Mouse (Mus musculus) T-helper 17 cell (primary cell): ENCODE measurements around the gene Ntf5.
"Not testable (repeated sequence)": the region's sequence is repeated elsewhere in the genome, so short reads cannot be mapped to it uniquely, and the experiment has no call there.

Experiments
- in situ Hi-C, 2 experiments: fragments of 300-600 bp; cut with MboI, MseI; formaldehyde crosslinking; loops; 1 replicate in 1 of 2; 2 replicates in 1 of 2; pipeline ENCODE4 v1.15.1; 2025; ENCODE audit warnings: high pct_unique_total_duplicates in 2 of 2

Ntf5 gene

DNA sequence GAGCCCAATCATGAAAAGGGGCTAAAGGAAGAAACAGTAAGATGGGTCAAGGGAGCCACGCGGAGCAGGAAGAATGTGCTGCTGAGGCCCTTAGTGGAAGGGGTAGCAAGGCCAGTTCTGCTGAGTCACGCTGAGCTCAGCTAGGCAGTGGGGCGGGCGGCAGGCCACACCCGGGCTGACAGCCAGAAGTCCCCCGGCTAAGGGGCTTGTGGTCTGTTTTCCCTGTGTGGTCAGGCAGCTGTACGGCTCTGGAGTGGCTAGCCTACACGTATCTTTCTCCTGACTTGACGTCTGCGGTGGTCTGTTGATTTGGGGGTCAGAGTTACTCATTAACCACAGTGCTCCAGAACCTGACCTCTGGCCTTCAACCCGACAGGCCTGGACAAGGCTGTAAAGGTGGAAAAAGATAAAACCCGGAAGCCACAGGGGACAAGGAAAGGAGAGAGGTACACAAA is 47.4 kb downstream of the Ntf5 start:
- in situ Hi-C loops: no loop called here

DNA sequence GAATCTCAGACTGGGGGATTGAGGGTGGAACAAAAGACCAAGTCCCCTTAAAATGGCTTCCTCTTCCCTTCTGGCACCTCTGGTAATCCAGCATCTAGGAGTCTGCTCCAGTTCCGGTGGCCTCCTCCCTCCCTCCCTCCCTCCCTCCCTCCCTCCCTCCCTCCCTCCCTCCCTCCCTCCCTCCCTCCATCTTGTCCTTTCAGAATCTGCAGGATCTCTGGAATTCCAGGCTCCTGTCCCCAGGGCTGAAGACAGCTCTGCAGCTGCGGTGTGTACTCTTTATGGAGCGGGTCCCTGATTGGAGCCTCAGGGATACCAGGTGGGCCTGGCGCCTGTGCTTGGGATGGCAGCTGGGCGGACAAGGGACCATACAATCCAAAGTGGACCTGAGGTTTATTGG is 47.8 kb downstream of the Ntf5 start:
- in situ Hi-C loops: no loop called here

DNA sequence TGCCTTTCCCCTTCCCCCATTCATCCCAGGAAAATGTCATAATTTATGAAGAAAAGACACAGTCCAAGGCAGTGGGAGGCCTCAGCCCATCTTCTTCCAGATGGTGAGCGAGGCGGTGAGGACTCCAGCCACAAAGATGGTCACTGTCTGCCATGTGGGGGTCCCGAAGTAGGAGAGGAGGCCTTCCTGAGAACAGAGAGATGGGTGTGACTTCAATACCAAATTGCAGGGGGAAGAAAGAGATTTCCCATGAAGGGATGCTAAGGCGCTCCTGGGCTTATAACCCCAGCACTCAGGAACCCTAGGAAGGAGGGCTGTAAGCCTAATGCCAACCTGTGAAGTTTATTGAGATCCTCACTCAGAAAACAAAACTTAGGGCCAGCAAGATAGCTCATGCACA is 48.3 kb downstream of the Ntf5 start:
- in situ Hi-C loops: no loop called here

DNA sequence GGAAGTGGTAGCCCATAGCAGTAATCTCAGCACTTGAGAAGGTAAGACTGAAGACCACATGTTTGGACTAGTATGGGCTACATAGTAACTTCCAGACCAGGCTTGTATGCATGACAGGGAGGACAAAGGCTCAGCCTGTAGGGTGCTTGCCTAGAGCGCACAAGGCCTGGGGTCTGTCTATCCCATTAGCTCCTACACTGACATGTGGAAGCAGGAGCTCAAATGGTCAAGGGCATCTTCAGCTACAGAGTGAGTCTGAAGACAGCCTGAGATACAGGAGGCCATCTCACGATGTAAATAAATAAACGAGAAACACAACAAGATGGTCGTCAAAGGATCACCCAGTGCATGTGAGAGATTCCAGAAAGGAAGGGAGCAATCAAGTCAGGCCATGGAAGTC is 48.8 kb downstream of the Ntf5 start:
- in situ Hi-C loops: no loop called here

DNA sequence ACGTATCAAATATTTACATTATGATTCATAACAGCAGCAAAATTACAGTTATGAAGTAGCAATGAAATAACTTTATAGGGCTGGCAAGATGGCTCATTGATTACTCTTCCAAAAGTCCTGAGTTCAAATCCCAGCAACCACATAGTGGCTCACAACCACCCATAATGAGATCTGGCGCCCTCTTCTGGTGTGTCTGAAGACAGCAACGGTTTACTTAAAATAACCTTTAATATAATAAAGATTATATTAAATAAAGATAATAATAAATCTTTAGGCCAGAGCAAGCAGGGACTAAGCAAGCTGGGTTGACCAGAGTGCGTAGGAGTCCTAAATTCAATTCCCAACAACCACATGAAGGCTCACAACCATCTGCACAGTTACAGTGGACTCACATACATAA is 49.4 kb downstream of the Ntf5 start:
- in situ Hi-C loops: not testable (repeated sequence)

DNA sequence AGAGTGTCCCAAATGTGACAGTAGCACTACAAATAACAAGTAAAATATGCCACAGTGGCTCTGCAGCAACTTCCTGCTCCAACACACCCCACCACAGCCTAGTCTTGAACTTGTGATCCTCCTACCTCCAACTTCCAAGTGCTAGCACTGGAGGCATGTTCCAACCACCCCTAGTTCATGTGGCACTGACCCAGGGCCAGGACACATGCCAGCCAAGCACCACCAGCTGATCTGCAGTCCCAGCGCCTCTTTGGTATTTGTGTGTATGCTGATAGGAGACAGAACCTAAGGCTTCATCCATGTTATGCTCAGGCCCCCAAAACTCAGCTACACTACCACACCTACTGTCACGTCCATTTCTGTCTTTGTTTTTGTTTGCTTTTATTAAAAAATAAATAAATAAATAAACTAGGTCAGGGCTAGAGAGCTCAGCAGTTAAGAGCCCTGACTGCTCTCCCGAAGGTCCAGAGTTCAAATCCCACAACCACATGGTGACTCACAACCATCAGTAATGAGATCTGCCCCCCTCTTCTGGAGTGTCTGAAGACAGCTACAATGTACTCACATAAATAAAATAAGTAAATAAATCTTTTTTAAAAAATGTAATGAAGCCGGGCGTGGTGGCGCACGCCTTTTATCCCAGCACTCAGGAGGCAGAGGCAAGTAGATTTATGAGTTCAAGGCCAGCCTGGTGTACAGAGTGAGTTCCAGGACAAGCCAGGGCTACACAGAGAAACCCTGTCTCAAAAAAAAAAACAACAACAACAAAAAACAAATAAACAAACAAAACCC is 50.7 kb downstream of the Ntf5 start:
- in situ Hi-C loops: no loop called here

DNA sequence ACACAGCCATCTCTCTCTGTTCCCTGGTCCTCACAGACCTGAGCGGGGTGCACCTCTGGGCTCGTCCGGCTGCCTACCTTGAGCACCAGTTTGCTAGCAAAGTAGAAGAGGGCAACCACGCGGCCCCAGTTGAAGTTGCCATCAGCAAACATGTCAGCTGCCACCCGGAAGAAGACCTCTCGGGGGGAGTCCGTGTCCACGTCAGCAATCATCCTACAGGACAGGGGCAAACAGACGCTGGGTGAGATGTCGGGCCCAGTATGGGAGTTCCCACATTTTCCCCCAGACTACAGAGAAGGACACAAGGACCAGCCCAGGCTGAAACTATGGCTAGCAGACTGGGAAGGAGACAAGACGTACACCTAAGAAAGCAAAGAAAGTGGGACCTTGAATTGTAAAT is 51.6 kb downstream of the Ntf5 start:
- in situ Hi-C loops: no loop called here

DNA sequence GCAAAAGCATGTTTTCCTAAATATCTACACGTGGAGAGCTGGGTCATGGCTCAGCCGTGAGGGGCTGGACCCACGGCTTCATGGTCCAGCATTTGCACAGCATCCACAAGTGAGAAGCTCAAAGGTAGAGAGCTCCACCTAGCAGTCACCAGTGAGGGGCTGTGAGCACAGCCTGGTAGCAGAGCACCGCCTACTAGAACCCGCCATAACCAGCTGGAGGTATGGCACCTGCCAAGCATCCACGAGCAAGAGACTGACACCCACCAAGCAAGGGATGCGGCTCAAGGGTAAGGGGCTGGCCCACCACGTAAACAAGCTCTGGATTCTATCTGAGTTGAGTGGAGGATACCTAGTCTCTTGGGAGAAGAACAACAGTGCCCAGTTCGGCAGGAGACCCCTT is 52.1 kb downstream of the Ntf5 start:
- in situ Hi-C loops: no loop called here

DNA sequence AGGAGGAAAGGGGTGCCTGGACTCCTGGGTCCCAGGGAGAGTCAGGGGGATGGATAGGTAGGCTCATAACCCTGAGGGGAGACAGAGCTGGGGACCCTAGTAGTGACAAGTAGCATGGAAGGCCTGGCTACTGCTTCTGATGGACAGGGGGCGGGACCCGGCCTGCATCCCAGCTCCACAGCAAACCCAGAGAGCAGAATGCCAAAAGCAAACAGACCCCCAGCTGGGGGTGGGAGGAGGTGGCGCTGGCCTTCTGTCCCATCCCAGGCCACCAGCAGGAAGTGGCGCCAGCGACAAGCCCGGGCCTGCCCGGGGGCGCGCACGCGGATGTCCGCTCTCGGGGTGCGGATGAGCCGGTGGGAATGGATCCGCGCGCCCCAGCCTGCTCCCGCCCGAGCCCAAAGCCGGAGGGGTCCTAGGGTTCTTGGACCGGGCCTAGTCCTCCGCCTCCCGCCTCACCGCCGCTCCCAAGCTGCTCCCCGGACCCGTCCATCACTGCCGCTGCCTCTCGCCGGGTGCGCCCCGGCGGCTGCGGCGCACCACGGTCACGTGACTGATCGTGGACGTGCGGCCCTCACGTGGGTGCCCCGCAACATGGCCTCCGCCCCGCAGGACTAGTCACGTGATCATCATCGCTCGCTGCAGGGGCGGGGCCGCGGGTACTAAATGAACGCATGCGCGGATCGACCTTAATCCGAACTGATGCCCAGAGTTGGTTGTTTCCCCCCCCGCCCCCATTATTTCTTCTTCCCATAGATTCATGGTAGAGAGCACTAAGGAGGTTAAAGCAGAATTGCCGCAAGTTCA is 53.0 kb downstream of the Ntf5 start, which contains the start of gene Bax:
TSS of gene Bax (minus strand) at position 616 of the 807 bp plus-strand sequence.
- in situ Hi-C loops: no loop called here
